Mouse (Mus musculus) adrenal gland, adult 10 weeks (tissue): ENCODE measurements around the gene Fry. TPM values are rescaled to one million over a fixed set of nuclear protein-coding genes. Genes with fewer than 3 reads are reported as not detected.

ENCODE experiments used
- polyA plus RNA-seq: library from polyadenylated mRNA; stranded (reverse); fragments of 350-450 nt; fragmentation: Illumina TruSeq; extraction: RNeasy Lipid Tissue Mini Kit (QIAGEN cat#74804); gene quantifications from one replicate; pipeline ENCODE4 v1.2.3, GENCODE M21; 2014; ENCODE audit warnings: low read depth, low replicate concordance

The Fry gene
- 28.9 TPM for polyA plus RNA-seq

GRCm38 (mm10) chr5:150118455-150119241 lies at the start of gene Fry:
TSS of gene Fry (plus strand) at chr5:150118645.

GRCm38 (mm10) chr5:150518064-150518463 lies 399.6 kb downstream of the Fry start, which contains the start of gene Zar1l:
TSS of gene Zar1l (minus strand) at chr5:150518164.

GRCm38 (mm10) chr5:150521937-150522866 lies 403.8 kb downstream of the Fry start, which contains the start of gene Brca2:
TSS of gene Brca2 (plus strand) at chr5:150522630.

Other genes starting within 250 kb of the Fry start
- gene Rxfp2, start 100.0 kb upstream of the Fry start, polyA plus RNA-seq: not detected